Mouse (Mus musculus): Measurements from ENCODE around the gene Gm20777.
"Not testable (repeated sequence)": the region's sequence is repeated elsewhere in the genome, so short reads cannot be mapped to it uniquely, and the experiment has no call there.

Gm20777 gene

DNA sequence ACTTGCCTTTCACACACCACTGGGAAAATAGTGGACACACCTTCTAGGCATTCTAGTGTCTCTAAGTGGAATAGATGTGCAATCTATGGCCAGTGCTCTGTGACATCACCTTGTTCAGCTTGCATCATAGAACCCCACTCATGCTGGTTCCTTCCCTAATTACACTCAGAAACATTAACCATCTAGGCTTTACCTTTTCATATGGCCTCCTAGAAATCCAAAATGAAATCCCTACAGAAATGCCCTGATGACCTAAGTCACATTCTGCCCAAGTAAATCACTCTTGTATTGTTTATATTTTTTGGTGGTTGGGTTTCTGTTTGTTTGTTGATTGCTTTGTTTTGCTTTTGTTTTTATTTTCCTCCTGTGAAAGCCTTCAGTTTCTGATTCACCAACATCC, at the start of gene Gm20777:
TSS of gene Gm20777 (minus strand) at position 101 of the 400 bp plus-strand sequence.
- not testable (repeated sequence) for DNase-seq (ENCODE audit: extremely low read depth, low read depth)

DNA sequence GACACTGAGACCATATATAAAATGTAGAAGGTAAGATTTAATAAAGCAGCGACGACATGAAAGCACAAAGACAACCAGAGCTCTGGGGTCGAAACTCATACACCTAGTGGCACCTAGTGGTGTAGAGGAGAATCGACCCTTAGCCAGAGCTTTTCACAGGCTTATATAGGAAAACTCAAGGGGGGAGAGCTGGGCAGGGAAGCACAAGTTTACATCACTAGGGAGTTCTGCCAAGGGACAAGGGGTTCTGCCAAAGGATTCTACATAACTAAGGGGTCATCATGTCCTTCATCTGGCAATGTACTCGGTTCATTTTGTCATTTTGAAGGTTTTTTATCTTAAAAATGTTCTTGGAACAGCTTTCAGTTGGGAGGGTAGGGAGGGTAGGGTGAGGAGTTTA, 42.7 kb downstream of the Gm20777 start:
- DNase-seq (ENCODE audit: extremely low read depth, low read depth): not testable (repeated sequence)

DNA sequence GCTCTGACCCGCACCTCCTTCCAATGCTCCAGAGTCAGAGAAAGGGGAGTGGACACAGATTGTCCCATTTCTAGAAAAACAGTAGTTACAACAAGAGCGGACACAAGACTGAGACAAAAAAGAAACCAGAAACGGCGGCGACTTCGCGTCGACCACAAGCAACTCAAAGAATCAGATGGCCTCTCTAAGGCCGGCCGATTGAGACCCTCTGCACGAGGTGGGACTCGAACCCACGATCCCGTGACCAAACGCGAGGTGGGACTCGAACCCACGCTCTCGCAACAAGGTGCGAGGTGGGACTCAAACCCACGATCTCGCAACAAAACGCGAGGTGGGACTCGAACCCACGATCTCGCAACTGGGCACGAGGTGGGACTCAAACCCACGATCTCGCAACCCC, 43.5 kb downstream of the Gm20777 start:
- DNase-seq (ENCODE audit: extremely low read depth, low read depth): not testable (repeated sequence)

DNA sequence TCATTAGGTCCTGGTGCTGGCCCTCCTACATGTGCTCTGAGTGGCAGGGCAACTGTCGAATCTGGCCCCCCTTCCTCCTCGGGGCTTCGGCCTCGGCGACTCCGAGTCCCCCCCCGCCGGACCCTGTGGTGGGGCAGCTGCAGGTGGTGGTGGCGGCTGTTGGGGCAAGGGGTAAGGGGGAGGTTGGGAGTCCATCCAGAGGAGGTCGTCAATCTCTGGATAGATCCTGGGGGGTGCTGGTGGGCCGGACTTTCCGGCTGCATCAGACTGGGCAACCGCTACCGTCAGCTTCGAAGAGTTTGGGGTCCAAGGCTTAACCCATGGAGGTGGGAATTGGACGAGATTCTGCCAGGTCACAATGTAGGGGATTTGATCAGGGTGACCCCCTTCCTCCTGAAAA, 44.0 kb downstream of the Gm20777 start:
- DNase-seq (ENCODE audit: extremely low read depth, low read depth): not testable (repeated sequence)

DNA sequence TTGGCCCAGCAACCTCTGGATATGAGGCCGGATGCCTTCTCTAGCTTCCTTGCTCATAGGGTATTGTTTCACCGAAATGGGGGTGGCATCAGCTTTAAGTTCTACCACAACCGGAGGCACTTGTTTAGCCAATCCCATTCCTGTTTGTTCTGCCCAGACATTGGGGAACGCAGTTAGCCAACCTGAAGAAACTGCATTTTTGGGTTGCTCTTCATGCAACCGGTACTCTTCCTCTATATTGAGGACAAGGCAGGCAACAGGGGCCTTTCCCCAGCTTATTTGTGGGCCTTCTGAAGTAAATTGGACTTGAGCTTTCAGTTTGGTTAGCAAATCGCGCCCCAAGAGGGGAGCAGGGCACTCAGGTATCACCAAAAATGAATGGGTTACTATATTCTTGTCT, 45.6 kb downstream of the Gm20777 start:
- DNase-seq (ENCODE audit: extremely low read depth, low read depth): not testable (repeated sequence)

All from MEL-GATA-1-ER (cell line).